Mouse (Mus musculus): ENCODE measurements around the gene Spag6.

DNA sequence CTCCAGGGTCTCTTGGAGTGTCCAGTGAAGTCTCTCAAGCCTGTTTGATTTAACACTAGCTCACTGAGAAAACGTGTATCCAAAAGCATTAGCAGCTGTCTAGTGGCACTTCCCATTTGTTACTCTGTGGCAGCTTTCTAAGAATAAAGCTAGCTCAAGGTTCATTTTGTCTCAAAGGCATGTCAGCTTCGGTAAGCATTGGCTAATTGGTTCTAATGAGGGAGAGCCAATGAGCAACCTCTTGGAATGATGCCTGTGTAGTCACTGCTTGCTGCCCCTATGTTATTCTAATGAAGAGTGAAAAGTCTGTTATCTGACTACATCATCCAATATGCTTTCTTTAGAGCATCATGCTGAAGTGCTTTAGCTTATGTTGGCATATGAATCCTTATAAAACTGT is 45.4 kb downstream of the Spag6 start:
- TF ChIP-seq CTCF (IDR thresholded peaks at IDR 0.05; ENCODE audit: control insufficient read depth, insufficient read depth, insufficient replicate concordance, low read depth, low read length) (no peak), POLR2A (IDR thresholded peaks at IDR 0.05; ENCODE audit: control insufficient read depth, low read depth, low read length) (no peak)

Measured in testis, adult 2 months (tissue).